Mouse (Mus musculus) urinary bladder, postnatal 10 days (tissue): Measurements from ENCODE around the gene Smpdl3b.
A peak's percentile ranks its signal among the peaks of the same experiment; 100 is the strongest.
"Not testable (repeated sequence)": the region's sequence is repeated elsewhere in the genome, so short reads cannot be mapped to it uniquely, and the experiment has no call there.

ENCODE experiments used
- DNase-seq: peaks from one replicate; pipeline ENCODE4 v3.0.0; 2022; ENCODE audit warnings: low spot score

The Smpdl3b gene

GRCm38 (mm10) chr4:132778562-132779201 is 21.6 kb upstream of the Smpdl3b start:
- DNase-seq, result no peak

- no peak for DNase-seq
Observed at GRCm38 (mm10) chr4:132776764-132777163, 19.7 kb upstream of the Smpdl3b start.

DNA sequence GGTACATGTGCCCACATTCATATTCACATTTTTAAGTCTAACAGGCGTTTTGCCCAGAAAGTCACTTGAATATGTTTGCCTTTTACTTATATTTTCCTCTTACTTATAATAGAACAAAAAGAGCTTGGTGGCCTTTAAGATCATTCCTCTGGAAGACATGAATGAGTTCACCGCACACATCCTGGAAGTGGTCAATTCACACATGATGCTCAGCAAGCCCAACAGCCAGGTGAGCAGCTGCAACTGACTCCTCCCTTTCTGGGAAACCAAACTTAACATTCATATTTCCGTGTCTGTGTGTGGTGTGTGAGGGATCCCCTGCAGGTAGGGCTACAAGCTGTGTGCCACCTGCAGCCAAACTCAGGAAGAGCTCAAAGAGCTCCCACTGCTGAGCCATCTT is 17.9 kb upstream of the Smpdl3b start:
- no peak for DNase-seq

DNA sequence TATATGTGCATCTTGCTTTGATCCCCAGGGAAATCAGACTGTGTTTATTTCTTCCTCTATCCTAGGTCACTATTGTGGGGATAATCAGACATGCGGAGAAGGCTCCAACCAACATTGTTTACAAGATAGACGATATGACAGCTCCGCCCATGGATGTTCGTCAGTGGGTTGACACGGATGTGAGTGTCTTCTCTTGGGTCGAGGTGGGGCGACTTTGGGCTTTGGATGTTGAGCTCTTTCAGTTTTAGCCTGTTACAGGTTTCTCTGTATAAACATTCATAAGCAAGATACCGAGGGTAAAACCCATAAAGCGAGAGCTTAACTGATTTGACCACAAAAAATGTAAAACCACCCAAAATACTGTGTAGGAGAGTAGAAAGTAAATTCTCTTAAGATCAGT is 14.7 kb upstream of the Smpdl3b start:
- DNase-seq, result no peak

GRCm38 (mm10) chr4:132767914-132768876 is 11.1 kb upstream of the Smpdl3b start, which contains the start of gene Rpa2:
Gene Rpa2 (plus strand): TSS chr4:132768332.
- peak; percentile 89 for DNase-seq

DNA sequence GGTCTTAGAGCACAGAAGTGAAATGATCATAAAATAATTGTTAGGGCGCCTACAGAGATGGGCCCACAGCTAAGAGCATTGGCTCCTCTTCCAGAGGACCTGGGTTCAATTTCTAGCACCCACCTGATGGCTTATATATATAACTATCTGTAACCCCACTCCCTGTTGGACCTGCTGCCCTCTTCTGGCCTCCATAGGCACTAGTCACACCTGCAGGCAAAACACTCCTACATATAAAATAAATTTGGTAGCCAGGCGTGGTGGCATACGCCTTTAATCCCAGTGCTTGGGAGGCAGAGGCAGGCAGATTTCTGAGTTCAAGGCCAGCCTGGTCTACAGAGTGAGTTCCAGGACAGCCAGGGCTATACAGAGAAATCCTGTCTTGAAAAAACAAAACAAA is 6.1 kb upstream of the Smpdl3b start:
- not testable (repeated sequence) for DNase-seq

DNA sequence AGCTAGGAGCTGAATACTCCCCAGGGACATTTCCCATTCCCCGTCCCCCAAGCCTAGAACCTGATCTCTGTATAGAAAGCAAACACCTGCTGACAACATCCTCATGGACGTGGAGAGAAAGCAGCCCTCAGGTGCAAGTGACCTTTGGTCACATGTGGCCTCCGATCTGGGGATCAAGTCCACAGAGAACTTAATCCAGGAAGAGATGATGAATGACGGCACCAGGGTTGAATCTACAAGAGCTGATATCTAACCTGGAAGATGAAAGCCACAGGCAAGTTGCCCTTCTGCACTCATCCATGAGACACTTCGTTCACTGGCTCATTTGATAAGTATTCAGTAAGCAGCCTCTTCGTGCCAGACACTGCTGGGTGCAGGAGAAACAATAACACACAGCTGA is 5.5 kb upstream of the Smpdl3b start:
- no peak for DNase-seq

DNA sequence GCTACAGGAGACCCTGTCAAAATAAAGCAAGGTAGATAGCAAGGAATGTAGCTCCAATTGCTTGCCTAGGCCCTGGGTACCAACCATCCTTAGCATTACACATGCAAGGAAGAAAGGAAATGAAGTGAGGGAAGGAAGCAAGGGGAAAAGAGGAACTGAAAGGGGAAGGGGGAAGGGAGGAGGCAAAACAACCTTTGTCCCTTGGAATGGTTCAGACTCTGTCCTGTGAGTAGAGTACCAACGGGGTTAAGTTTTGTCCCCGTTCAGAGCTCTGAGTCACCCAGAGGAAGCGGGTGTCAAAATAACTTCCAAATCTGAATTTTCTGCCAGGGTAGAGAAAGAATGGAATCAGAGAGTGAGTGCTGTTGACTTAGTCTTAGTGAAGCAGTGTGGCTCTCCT is 3.2 kb upstream of the Smpdl3b start:
- DNase-seq, result no peak

DNA sequence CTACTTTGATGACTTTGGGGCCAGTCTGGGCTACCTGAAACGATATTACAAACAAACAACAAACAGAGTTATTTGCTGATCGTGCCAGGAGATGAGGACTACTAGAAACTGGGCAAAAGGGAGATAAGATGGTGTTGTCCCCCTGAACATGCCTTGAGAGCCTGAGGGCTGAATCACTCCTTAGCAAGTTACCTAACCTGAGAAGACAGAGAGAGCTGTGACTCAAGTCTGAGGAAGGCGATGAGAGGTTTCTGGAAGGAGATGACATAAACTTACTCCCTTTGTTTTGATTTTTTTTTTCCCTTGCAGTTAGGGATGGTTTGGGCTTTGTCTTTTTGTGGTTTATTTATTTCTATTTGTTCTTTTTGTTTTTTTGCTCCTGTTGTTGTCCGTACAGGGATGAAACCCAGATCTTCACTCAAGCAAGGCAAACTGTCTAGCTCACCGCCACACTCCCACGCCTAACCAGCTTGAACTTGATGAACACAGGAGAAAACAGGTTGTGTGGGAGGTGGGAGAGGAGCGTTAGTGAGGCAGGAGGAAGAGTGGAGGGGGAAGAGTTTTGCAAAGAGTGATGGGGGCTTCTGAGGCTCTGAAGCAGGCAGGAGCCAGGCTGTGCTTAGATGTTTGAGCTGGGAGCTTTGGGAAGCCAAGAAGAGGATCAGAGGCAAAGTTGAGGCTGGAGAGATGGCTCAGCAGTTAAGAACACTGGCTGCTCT is 740 bp upstream of the Smpdl3b start:
- DNase-seq, result no peak

DNA sequence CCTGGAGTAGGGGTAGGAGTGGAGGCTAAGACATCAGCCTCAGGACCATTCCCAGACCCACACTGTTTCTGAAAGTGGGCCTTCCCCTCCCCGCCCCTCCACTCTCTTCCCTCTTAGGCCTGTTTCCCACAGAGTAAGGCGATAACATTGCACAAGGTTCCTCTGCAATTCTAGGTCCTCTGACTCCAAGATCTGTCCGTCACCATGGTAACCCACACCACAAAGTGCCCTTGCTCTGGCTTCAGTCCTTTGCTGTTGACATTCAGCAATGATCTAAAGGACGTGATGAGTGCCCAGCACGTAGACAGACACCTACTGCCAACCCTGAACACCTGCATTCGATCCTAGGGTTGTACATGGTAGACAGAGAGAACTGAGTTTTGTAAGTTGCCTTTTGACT is 4.1 kb downstream of the Smpdl3b start:
- DNase-seq, result no peak

GRCm38 (mm10) chr4:132749258-132749982 is 7.6 kb downstream of the Smpdl3b start:
- DNase-seq, result no peak

DNA sequence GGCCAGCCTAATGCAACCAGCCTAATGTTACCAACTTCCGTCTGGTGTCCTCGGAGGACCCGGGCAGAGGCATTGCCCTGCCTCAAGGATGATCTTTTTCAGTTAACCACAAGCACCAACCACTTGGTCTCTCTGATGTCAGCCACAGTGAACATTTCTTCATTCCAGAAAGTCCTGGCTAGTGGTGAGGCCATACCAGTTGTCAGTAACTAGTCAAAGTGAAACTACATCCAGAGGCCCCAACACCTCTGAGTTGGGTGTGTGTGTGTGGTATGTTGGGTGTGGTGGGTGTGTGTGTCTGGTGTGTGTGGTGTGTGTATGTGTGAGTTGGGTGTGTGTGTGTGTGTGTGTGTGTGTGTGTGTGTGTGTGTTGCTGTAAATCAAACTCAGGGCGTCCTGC is 8.3 kb downstream of the Smpdl3b start:
- DNase-seq, result no peak

- DNase-seq, result no peak
Observed at GRCm38 (mm10) chr4:132747664-132748259, 9.3 kb downstream of the Smpdl3b start.

GRCm38 (mm10) chr4:132746911-132747517 is 10.0 kb downstream of the Smpdl3b start:
- DNase-seq, result no peak

DNA sequence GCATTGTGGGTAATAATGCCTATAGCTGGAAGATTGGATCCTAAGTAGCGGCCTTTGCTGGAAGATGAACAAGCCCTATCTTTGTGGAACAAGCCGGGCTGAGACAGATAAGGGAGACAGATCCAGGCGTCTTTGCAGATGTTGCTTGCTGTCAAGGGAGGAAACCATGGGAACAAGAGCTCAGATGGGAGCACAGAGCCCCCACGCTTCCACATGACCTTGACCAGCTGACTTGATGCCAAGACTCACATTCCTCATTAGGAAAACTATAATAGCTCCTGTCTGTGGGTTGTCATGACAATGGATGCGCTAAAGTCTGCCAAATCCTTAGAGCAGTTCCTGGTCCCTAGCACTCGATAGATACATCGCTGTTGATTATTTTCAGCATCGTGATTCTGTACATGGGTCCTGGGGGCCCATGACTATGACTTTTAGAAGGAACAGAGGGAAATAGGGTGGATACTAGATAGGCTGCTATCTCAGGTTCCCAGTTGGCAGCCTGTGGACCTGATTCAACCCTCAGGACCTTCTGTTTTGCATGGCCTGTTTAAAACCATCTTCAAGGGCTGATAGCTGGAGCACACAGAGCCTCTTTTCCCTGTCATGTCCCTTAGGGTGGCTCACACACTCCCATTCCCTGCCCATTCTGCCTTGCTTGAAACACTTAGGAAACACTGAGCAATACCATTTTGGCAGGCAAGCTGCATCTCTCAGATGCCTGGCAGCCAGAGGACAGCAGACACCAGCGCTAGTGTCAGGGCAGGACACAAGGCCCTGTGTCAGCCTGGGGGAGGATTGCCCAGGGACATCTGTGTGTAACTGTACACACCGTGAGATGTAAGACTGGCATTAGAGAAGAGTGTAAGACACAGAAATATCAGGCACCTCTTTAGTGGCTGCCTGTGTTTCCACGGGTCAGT is 12.8 kb downstream of the Smpdl3b start:
- no peak for DNase-seq

GRCm38 (mm10) chr4:132741491-132741890 is 15.6 kb downstream of the Smpdl3b start:
- no peak for DNase-seq

GRCm38 (mm10) chr4:132737154-132737553 is 19.9 kb downstream of the Smpdl3b start:
- DNase-seq, result not testable (repeated sequence)

DNA sequence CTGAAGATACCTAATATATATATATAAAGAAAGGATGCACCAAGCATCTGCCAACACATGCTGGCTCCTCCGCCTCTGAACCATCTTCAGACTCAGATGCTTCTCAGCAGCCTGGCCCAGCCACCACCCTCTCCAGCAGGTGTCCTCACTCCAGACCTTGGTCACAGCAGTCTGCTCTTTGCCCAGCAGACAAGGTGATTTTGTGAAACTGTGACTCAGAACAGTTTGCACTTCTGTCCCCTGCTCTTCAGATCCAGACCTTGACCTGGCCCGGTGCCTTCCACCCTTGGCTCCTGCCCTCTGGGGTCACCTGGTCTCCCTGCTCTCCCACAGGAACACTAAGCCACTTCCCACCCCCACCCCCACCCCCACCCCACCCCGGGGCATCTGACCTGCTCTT is 21.2 kb downstream of the Smpdl3b start:
- no peak for DNase-seq

GRCm38 (mm10) chr4:132735389-132735788 is 21.7 kb downstream of the Smpdl3b start:
- DNase-seq, result no peak

GRCm38 (mm10) chr4:132734766-132735165 is 22.3 kb downstream of the Smpdl3b start:
- DNase-seq, result no peak
